ENCODE assay signal across 1 mouse cellular context in the genomic region with DNA sequence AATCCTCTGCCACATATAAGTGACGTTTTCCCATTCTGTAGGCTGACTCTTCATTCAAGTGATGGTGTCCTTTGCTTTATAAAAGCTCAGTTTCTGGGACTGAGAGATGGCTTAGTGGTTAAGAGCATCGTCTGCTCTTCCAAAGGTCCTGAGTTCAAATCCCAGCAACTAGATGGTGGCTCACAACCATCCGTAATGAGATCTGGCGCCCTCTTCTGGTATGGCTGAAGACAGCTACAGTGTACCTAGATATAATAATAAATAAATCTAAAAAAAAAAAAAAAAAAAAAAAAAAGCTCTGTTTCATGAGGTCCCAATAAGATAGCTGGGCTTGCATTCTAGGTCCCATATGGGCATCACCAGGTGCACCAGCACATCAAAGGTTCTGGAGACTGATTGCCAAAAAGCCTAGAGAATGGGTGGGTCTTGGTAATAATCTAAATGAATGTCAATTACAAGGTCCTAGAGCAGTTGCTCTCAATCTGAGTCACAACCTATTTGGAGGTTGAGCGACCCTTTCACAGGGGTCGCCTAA.
TF ChIP-seq lines count a peak whose summit lies in the region.

No protein-coding gene starts in this region.

TF ChIP-seq in MEL, 35 proteins besides CTCF, POLR2A, EP300 and RAD21:
- peak; percentile 88 for TF ChIP-seq ZNF384 (IDR thresholded peaks at IDR 0.05; ENCODE audit: low read depth, low read length)
- TF ChIP-seq SMC3 (IDR thresholded peaks at IDR 0.05; ENCODE audit: low read depth, low read length): peak; percentile 31
- no peak for TF ChIP-seq UBTF (IDR thresholded peaks at IDR 0.05; ENCODE audit: borderline replicate concordance, insufficient read depth, low read depth, low read length)
- no peak for TF ChIP-seq MYC (IDR thresholded peaks at IDR 0.05; ENCODE audit: low read depth, low read length)
